ENCODE assay signal across 9 mouse cellular contexts in the genomic region with DNA sequence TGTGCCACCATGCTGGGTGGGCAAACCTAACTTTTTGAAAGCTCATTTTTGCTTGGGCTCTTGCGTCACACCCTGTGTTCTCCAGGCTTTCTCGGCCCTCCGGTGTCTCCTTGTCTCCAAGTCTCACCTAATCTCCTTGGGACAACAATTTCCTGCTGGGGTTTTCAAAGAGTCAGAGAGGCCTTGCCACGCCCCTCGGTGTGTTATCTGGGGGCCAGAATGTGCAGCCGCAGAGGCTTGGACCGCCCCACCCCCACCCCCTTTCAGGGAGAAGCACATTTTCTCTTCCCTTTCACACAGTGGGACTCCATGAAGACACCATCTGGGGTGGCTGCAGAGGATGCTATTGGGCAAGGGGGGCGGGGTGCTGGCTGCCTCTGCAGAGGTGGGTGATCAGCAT.
A peak's percentile ranks its signal among the peaks of the same experiment; 100 is the strongest.
DNase-seq lines count a peak whose midpoint lies in the region; ATAC-seq and TF ChIP-seq lines count a peak whose summit lies in the region.
"Had no signal": no experiment of that assay in that cellular context is flagged by ENCODE, and none has a peak within 500 bp of the region (broad histone marks: within the 10 kb centered on the region; RNA-seq: fewer than 3 reads in every experiment).

No protein-coding gene starts in this region.

- H3K27me3 ChIP-seq in midbrain, embryonic 10.5 days (ENCODE audit: low read depth, poor library complexity, severe bottlenecking): no peaks in the 10 kb centered on the region
- H3K27me3 ChIP-seq in midbrain, postnatal 0 days (ENCODE audit: insufficient read depth, low read length): 0 out of 2 replicates have a peak, but pooled peaks cover 3% of the 10 kb centered on the region
- no peaks in the 10 kb centered on the region for H3K27me3 ChIP-seq in embryonic facial prominence, embryonic 10.5 days (replicated peaks; ENCODE audit: low read depth, poor library complexity, severe bottlenecking)
- no peaks in the 10 kb centered on the region for H3K27me3 ChIP-seq in limb, embryonic 11.5 days (ENCODE audit: control insufficient read depth, insufficient read depth, low read length)
- H3K27me3 ChIP-seq in stomach, postnatal 0 days (ENCODE audit: control insufficient read depth, insufficient read depth, low read length): no peaks in the 10 kb centered on the region; the same call in 1 of the 2 replicates
- no peaks in the 10 kb centered on the region for H3K27me3 ChIP-seq in thymus, adult 2 months (ENCODE audit: control insufficient read depth, insufficient read depth, low read length)
- H3K27me3 ChIP-seq: neural tube, embryonic 12.5 days had no signal

- no peak for ATAC-seq in midbrain, postnatal 0 days (ENCODE audit: low FRiP score)
- ATAC-seq in limb, embryonic 11.5 days (ENCODE audit: insufficient number of reproducible peaks, low FRiP score, low TSS enrichment, low read depth): no peak
- peak; percentile 71 for ATAC-seq in stomach, postnatal 0 days (ENCODE audit: low FRiP score, low TSS enrichment)

- no peak for TF ChIP-seq EP300 in stomach, postnatal 0 days (optimal IDR thresholded peaks at IDR 0.05)

- no peaks in the 10 kb centered on the region for H3K36me3 ChIP-seq in midbrain, embryonic 10.5 days
- no peaks in the 10 kb centered on the region for H3K36me3 ChIP-seq in midbrain, postnatal 0 days (ENCODE audit: insufficient read depth, low read length)
- no peaks in the 10 kb centered on the region for H3K36me3 ChIP-seq in embryonic facial prominence, embryonic 10.5 days (replicated peaks)
- no peaks in the 10 kb centered on the region for H3K36me3 ChIP-seq in limb, embryonic 11.5 days (ENCODE audit: control insufficient read depth, insufficient read depth, low read length)
- no peaks in the 10 kb centered on the region for H3K36me3 ChIP-seq in stomach, postnatal 0 days (ENCODE audit: control insufficient read depth, insufficient read depth, low read length)
- no peaks in the 10 kb centered on the region for H3K36me3 ChIP-seq in thymus, adult 2 months (ENCODE audit: control insufficient read depth, insufficient read depth, low read length)
- H3K36me3 ChIP-seq: neural tube, embryonic 12.5 days had no signal

- H3K4me1 ChIP-seq in midbrain, embryonic 10.5 days: peaks cover 18% of the 10 kb centered on the region
- H3K4me1 ChIP-seq in midbrain, postnatal 0 days (ENCODE audit: insufficient read depth, low read length): no peaks in the 10 kb centered on the region
- H3K4me1 ChIP-seq in embryonic facial prominence, embryonic 10.5 days: peaks cover 31% of the 10 kb centered on the region
- peaks cover 13% of the 10 kb centered on the region; the same call in 1 of the 2 replicates for H3K4me1 ChIP-seq in limb, embryonic 11.5 days (ENCODE audit: control insufficient read depth, insufficient read depth, low read length)
- no peaks in the 10 kb centered on the region for H3K4me1 ChIP-seq in stomach, postnatal 0 days (replicated peaks; ENCODE audit: control insufficient read depth, insufficient read depth)
- peaks cover 20% of the 10 kb centered on the region for H3K4me1 ChIP-seq in thymus, adult 2 months (replicated peaks; ENCODE audit: control insufficient read depth, insufficient read depth, low read length)

- H3K9me3 ChIP-seq in midbrain, embryonic 10.5 days (replicated peaks): no peaks in the 10 kb centered on the region
- no peaks in the 10 kb centered on the region for H3K9me3 ChIP-seq in midbrain, postnatal 0 days (ENCODE audit: low read length)
- no peaks in the 10 kb centered on the region for H3K9me3 ChIP-seq in embryonic facial prominence, embryonic 10.5 days
- no peaks in the 10 kb centered on the region for H3K9me3 ChIP-seq in limb, embryonic 11.5 days (ENCODE audit: control insufficient read depth, low read length)
- no peaks in the 10 kb centered on the region for H3K9me3 ChIP-seq in stomach, postnatal 0 days (ENCODE audit: control insufficient read depth, low read length)
- H3K9me3 ChIP-seq: neural tube, embryonic 12.5 days had no signal

- peak; percentile 25 for DNase-seq in midbrain, embryonic 10.5 days (ENCODE audit: low spot score)
- no peak for DNase-seq in midbrain, postnatal 0 days (ENCODE audit: low spot score)
- DNase-seq in embryonic facial prominence, embryonic 10.5 days (ENCODE audit: low spot score): no peak
- DNase-seq in limb, embryonic 11.5 days (ENCODE audit: low spot score): no peak
- DNase-seq in stomach, postnatal 0 days (ENCODE audit: low spot score): peak; percentile 90
- DNase-seq in urinary bladder, postnatal 4 days (ENCODE audit: low spot score in 2 of 2): no peak
- no peak for DNase-seq in thymus, adult 2 months
- DNase-seq: adrenal gland, adult 8-10 months had no signal

- H3K27ac ChIP-seq in midbrain, embryonic 10.5 days (replicated peaks): peak overlapping the region; percentile 49; the same call in 1 of the 2 replicates
- no peak overlapping the region for H3K27ac ChIP-seq in midbrain, postnatal 0 days (ENCODE audit: low read depth, low read length)
- H3K27ac ChIP-seq in embryonic facial prominence, embryonic 10.5 days (replicated peaks): peak overlapping the region; percentile 70
- H3K27ac ChIP-seq in limb, embryonic 11.5 days (replicated peaks; ENCODE audit: low read depth, low read length): no peak overlapping the region
- 0 out of 2 replicates have a peak overlapping the region, but pooled peaks have one; percentile 30 for H3K27ac ChIP-seq in stomach, postnatal 0 days (replicated peaks)
- H3K27ac ChIP-seq in thymus, adult 2 months (ENCODE audit: control insufficient read depth, insufficient read depth, low read length): no peak overlapping the region
- H3K27ac ChIP-seq: neural tube, embryonic 12.5 days had no signal

- H3K4me2 ChIP-seq in midbrain, postnatal 0 days (ENCODE audit: low read depth, low read length, poor library complexity, severe bottlenecking): no peak overlapping the region
- H3K4me2 ChIP-seq in limb, embryonic 11.5 days (ENCODE audit: low read depth, severe bottlenecking): peak overlapping the region; percentile 15; the same call in 1 of the 2 replicates
- no peak overlapping the region; the same call in 1 of the 2 replicates for H3K4me2 ChIP-seq in stomach, postnatal 0 days (replicated peaks; ENCODE audit: low read depth)
- H3K4me2 ChIP-seq: neural tube, embryonic 12.5 days had no signal

- TF ChIP-seq POLR2A in thymus, adult 2 months (IDR thresholded peaks at IDR 0.05; ENCODE audit: control insufficient read depth, extremely low read depth, insufficient read depth, low read length, poor library complexity): no peak

- WGBS in midbrain, embryonic 10.5 days: 4% methylated on average over 8 of the region's 8 CpGs
- 11% methylated on average over 8 of the region's 8 CpGs for WGBS in midbrain, postnatal 0 days
- WGBS in embryonic facial prominence, embryonic 10.5 days: 13% methylated on average over 8 of the region's 8 CpGs
- 13% methylated on average over 8 of the region's 8 CpGs for WGBS in limb, embryonic 11.5 days
- 17% methylated on average over 8 of the region's 8 CpGs for WGBS in stomach, postnatal 0 days
- WGBS in thymus, adult 2 months: 28% methylated on average over 8 of the region's 8 CpGs

- TF ChIP-seq CTCF in midbrain, postnatal 0 days (IDR thresholded peaks at IDR 0.05): no peak
- no peak for TF ChIP-seq CTCF in stomach, postnatal 0 days (IDR thresholded peaks at IDR 0.05; ENCODE audit: low read depth)
- TF ChIP-seq CTCF in thymus, adult 2 months (IDR thresholded peaks at IDR 0.05; ENCODE audit: borderline replicate concordance, control insufficient read depth, extremely low read depth, insufficient read depth, low read length, poor library complexity): no peak

- H3K9ac ChIP-seq in midbrain, postnatal 0 days (replicated peaks; ENCODE audit: low read length, poor library complexity, severe bottlenecking): no peak overlapping the region
- no peak overlapping the region for H3K9ac ChIP-seq in limb, embryonic 11.5 days (ENCODE audit: low read length)
- H3K9ac ChIP-seq in stomach, postnatal 0 days (ENCODE audit: low read length): no peak overlapping the region
- H3K9ac ChIP-seq: neural tube, embryonic 12.5 days had no signal

- H3K4me3 ChIP-seq in midbrain, embryonic 10.5 days: no peak overlapping the region
- no peak overlapping the region for H3K4me3 ChIP-seq in midbrain, postnatal 0 days (ENCODE audit: low read depth, low read length)
- H3K4me3 ChIP-seq in embryonic facial prominence, embryonic 10.5 days: no peak overlapping the region
- no peak overlapping the region for H3K4me3 ChIP-seq in limb, embryonic 11.5 days (ENCODE audit: low read depth, low read length)
- no peak overlapping the region for H3K4me3 ChIP-seq in stomach, postnatal 0 days (ENCODE audit: low read depth, low read length)
- H3K4me3 ChIP-seq in thymus, adult 2 months (ENCODE audit: control insufficient read depth, insufficient read depth, low read length): no peak overlapping the region
- H3K4me3 ChIP-seq: neural tube, embryonic 12.5 days had no signal

Comparison
In these comparisons a context has a peak if more than half of its experiments do, and no peak if none do; other contexts are left out.
1. DNase-seq: peak in midbrain, embryonic 10.5 days (single experiment) and stomach, postnatal 0 days (single experiment); none in midbrain, postnatal 0 days (single experiment), embryonic facial prominence, embryonic 10.5 days (single experiment), limb, embryonic 11.5 days (single experiment), urinary bladder, postnatal 4 days (0 of 2) and thymus, adult 2 months (single experiment).
2. H3K27ac ChIP-seq: peak in midbrain, embryonic 10.5 days (single experiment), embryonic facial prominence, embryonic 10.5 days (single experiment) and stomach, postnatal 0 days (single experiment); none in midbrain, postnatal 0 days (single experiment), limb, embryonic 11.5 days (single experiment) and thymus, adult 2 months (single experiment).